Comparison of ENCODE assay signal across 8 mouse cellular contexts in the genomic region with DNA sequence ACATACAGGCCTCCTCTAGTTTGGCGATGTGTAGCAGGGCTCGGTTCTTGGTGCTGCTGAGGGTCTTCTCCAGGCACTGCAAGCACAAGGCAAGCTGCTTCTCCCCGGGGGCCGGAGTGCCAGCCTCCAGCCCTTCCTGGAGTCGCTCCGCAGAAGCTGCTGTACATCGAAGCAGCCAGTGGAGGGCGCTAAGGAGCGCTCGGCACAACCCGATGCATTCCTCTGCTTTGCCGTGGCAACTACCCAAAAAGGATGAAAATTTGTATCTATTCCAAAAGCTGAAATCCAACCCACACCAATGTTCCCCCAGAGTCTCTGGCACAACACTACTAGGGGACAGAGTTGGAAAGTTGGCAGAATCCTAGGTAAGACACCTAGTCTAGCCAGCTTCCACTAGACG. TPM values are rescaled to one million over a fixed set of nuclear protein-coding genes. Genes with fewer than 3 reads are reported as not detected.
DNase-seq lines count a peak whose midpoint lies in the region; ATAC-seq and TF ChIP-seq lines count a peak whose summit lies in the region.
"Had no signal": no experiment of that assay in that cellular context is flagged by ENCODE, and none has a peak within 500 bp of the region (broad histone marks: within the 10 kb centered on the region; RNA-seq: fewer than 3 reads in every experiment).

No protein-coding gene starts in this region.

- H3K4me2 ChIP-seq in lung, embryonic 15.5 days, result no peak overlapping the region

- peak overlapping the region; percentile 66 for H3K27ac ChIP-seq in layer of hippocampus, adult 2 months
- 0 out of 2 replicates have a peak overlapping the region, but pooled peaks have one; percentile 27 for H3K27ac ChIP-seq in lung, embryonic 15.5 days

- TF ChIP-seq CTCF in layer of hippocampus, adult 2 months (conservative IDR thresholded peaks at IDR 0.05), result peak; percentile 99

- peaks cover 47% of the 10 kb centered on the region for H3K4me1 ChIP-seq in lung, embryonic 15.5 days

- peak overlapping the region; percentile 22; the same call in 1 of the 2 replicates for H3K4me3 ChIP-seq in layer of hippocampus, adult 2 months
- H3K4me3 ChIP-seq in lung, embryonic 15.5 days, result no peak overlapping the region

- no peaks in the 10 kb centered on the region for H3K27me3 ChIP-seq in lung, embryonic 15.5 days

- peak; percentile 72 for DNase-seq in ES-CJ7 (ENCODE audit: low read depth, low spot score)
- peak; percentile 80 to 92 for DNase-seq in adrenal gland, adult (ENCODE audit: inconsistent age in 2 of 2, low spot score in 1 of 2)
- peak; percentile 65 for DNase-seq in embryo, embryonic 11 days
- peak; percentile 77 for DNase-seq in gastrocnemius, postnatal 25 days
- peak; percentile 83 to 90 for DNase-seq in layer of hippocampus, adult 2 months (ENCODE audit: low spot score in 2 of 2)
- DNase-seq in right cerebral cortex, postnatal 25 days, result peak; percentile 83

- no peak for ATAC-seq in lung, embryonic 15.5 days (ENCODE audit: borderline replicate concordance, extremely low read depth, low FRiP score, low TSS enrichment)

- 14% methylated on average over 13 of the region's 13 CpGs for WGBS in lung, embryonic 15.5 days

- H3K36me3 ChIP-seq in lung, embryonic 15.5 days, result peaks cover 30% of the 10 kb centered on the region; the same call in 1 of the 2 replicates

- no peak overlapping the region for H3K9ac ChIP-seq in lung, embryonic 15.5 days

- H3K9me3 ChIP-seq in lung, embryonic 15.5 days, result no peaks in the 10 kb centered on the region

RNA-seq across cellular contexts. Expression of a gene that starts 11.3 kb away (rescaled TPM):
- total RNA-seq in gastrocnemius, postnatal 25 days (2021), result 10 to 100 TPM; 42.7 to 46.9 TPM
- 100 to 1,000 TPM; 146 to 148 TPM for total RNA-seq in layer of hippocampus, adult 2 months (2021)
- polyA plus RNA-seq in lung, embryonic 15.5 days (2015; fragmentation: Nextera tagmentation; extraction: Ambion mirVana), result 51.9 and 53.0 TPM in 2 replicates

RNA-seq across cellular contexts. Expression of a gene that starts 16.8 kb away (rescaled TPM):
- not detected for total RNA-seq in gastrocnemius, postnatal 25 days (2021)
- not detected for total RNA-seq in layer of hippocampus, adult 2 months (2021)
- polyA plus RNA-seq in lung, embryonic 15.5 days (2015; fragmentation: Nextera tagmentation; extraction: Ambion mirVana), result not detected in 2 replicates
- polyA plus RNA-seq: liver, embryonic 16.5 days had no signal

RNA-seq across cellular contexts. Expression of a gene that starts 22.5 kb away (rescaled TPM):
- total RNA-seq in gastrocnemius, postnatal 25 days (2021), result 10 to 100 TPM; 75.4 to 89.1 TPM
- total RNA-seq in layer of hippocampus, adult 2 months (2021), result 1,000 to 10,000 TPM in 1 of 2 experiments, 100 to 1,000 TPM in 1; 996 to 1,082 TPM
- 35.6 and 35.8 TPM in 2 replicates for polyA plus RNA-seq in lung, embryonic 15.5 days (2015; fragmentation: Nextera tagmentation; extraction: Ambion mirVana)

RNA-seq across cellular contexts. Expression of a gene that starts 35.5 kb away (rescaled TPM):
- total RNA-seq in gastrocnemius, postnatal 25 days (2021), result 10 to 100 TPM; 86.2 to 91.5 TPM
- total RNA-seq in layer of hippocampus, adult 2 months (2021), result 100 to 1,000 TPM; 123 to 125 TPM
- 211 and 214 TPM in 2 replicates for polyA plus RNA-seq in lung, embryonic 15.5 days (2015; fragmentation: Nextera tagmentation; extraction: Ambion mirVana)

RNA-seq across cellular contexts. Expression of a gene that starts 53.8 kb away (rescaled TPM):
- under 1 TPM; 0.23 to 0.24 TPM for total RNA-seq in gastrocnemius, postnatal 25 days (2021)
- total RNA-seq in layer of hippocampus, adult 2 months (2021), result not detected
- polyA plus RNA-seq in lung, embryonic 15.5 days (2015; fragmentation: Nextera tagmentation; extraction: Ambion mirVana), result 0.06 TPM in 1 of 2 replicates, not detected in the other

Comparison
In these comparisons a context has a peak if more than half of its experiments do, and no peak if none do; other contexts are left out.
1. RNA of a gene that starts 22.5 kb away (total RNA-seq): 996 to 1,082 TPM in layer of hippocampus, adult 2 months; 75.4 to 89.1 TPM in gastrocnemius, postnatal 25 days; every median in the first group is over 10 times any median in the second.
2. Peak in every context shown above with its lines, with median percentiles within 50 percentile points of each other: DNase-seq.